Comparison of ENCODE assay signal across 17 mouse cellular contexts in the genomic region with DNA sequence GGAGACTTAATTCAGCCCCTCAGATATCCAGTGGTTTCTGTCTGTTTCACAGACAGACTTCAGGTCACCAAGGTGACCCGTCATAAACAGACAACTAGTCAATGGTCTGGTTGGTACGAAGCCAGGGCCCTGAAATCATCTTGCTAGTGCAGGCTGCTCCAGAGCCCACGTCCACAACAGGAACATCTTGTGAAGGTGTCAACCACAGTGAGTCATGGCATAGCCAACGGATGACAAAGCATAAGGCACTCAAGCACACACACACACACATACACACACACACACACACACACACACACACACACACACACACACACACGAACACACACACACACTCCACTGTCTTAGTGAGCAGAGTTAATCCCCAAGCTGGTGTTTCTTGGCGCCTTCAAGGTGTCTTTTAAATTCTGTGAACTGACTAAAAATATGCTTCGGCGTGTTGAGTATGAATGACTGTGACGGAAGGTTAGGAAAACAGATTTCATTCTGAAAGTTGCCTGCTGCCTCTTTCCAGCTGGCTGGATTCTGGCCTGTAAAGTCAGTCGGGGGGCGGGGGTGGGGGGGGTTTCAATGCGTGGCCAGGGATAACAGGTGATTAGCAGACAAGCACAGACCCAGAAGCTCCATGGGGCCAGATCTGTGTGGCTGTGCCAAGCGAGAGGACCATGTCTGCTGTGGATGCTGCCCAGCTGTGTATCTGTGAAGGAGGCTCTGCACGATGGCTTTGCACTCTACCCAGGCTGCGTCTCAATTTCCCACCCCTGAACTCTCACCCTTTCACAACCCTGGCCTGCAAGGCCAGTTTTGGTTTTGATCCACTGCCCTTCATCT. TPM values are rescaled to one million over a fixed set of nuclear protein-coding genes. Genes with fewer than 3 reads are reported as not detected.
DNase-seq lines count a peak whose midpoint lies in the region; ATAC-seq and TF ChIP-seq lines count a peak whose summit lies in the region.
"Had no signal": no experiment of that assay in that cellular context is flagged by ENCODE, and none has a peak within 500 bp of the region (broad histone marks: within the 10 kb centered on the region; RNA-seq: fewer than 3 reads in every experiment).

No protein-coding gene starts in this region.

- peaks cover 20% of the 10 kb centered on the region for H3K27me3 ChIP-seq in C2C12 (ENCODE audit: control insufficient read depth, insufficient read depth, insufficient read length)

- no peaks in the 10 kb centered on the region for H3K36me3 ChIP-seq in C2C12 (ENCODE audit: control insufficient read depth, insufficient read depth)
- H3K36me3 ChIP-seq: embryonic facial prominence, embryonic 10.5 days; limb, embryonic 15.5 days had no signal

- ATAC-seq in granulocyte monocyte progenitor cell, adult 5-6 weeks (replicated peaks; ENCODE audit: poor library complexity, severe bottlenecking) = peak; percentile 7; the same call in 1 of the 2 replicates
- ATAC-seq: hindbrain, postnatal 0 days had no signal

- H3K79me3 ChIP-seq in C2C12 (ENCODE audit: low read depth) = no peaks in the 10 kb centered on the region

- H3K4me3 ChIP-seq in layer of hippocampus, adult 2 months = no peak overlapping the region
- H3K4me3 ChIP-seq in C2C12 (ENCODE audit: insufficient read depth, poor library complexity, severe bottlenecking) = no peak overlapping the region
- H3K4me3 ChIP-seq: limb, embryonic 15.5 days had no signal

- no peak for DNase-seq in layer of hippocampus, adult 2 months (ENCODE audit: low spot score in 2 of 2)
- DNase-seq in layer of hippocampus, postnatal 36 days = no peak
- peak; percentile 49 to 66 for DNase-seq in right cerebral cortex, postnatal 10 days (ENCODE audit: low spot score in 2 of 2)
- DNase-seq in adrenal gland, postnatal 10 days = no peak
- no peak for DNase-seq in adrenal gland, postnatal 14 days
- DNase-seq in spleen, adult 18-20 months = no peak
- DNase-seq: adrenal gland, adult 8-10 months; cerebellum, postnatal 14 days; heart, postnatal 14 days; lung, adult 18-20 months; thymus, adult 18-20 months had no signal

- H3ac ChIP-seq in C2C12 (ENCODE audit: control insufficient read depth, insufficient read length, low read depth) = no peak overlapping the region

- H3K27ac ChIP-seq in layer of hippocampus, adult 2 months = peak overlapping the region; percentile 15; the same call in 1 of the 2 replicates
- H3K27ac ChIP-seq: embryonic facial prominence, embryonic 10.5 days; kidney, postnatal 0 days; limb, embryonic 15.5 days had no signal

- H3K79me2 ChIP-seq in C2C12 (ENCODE audit: control insufficient read depth, insufficient read depth) = no peaks in the 10 kb centered on the region

- no peak for TF ChIP-seq CTCF in layer of hippocampus, adult 2 months (conservative IDR thresholded peaks at IDR 0.05)
- TF ChIP-seq CTCF in C2C12 (IDR thresholded peaks at IDR 0.05; ENCODE audit: control insufficient read depth, insufficient read depth, insufficient read length) = no peak

TF ChIP-seq in C2C12, 6 proteins besides CTCF, POLR2A, EP300 and RAD21:
- TF ChIP-seq CEBPB (IDR thresholded peaks at IDR 0.05; ENCODE audit: low read depth) (no peak), FOSL1 (IDR thresholded peaks at IDR 0.05; ENCODE audit: insufficient read depth, low read length, poor library complexity, severe bottlenecking) (peak; percentile 29), MYOD1 (IDR thresholded peaks at IDR 0.05; ENCODE audit: control insufficient read depth, insufficient read length, low read depth) (no peak)
TF ChIP-seq in C2C12: peak in this region for 1.

RNA-seq across cellular contexts. Expression of gene Spns2, which starts 1.6 kb away (rescaled TPM):
- 100 to 1,000 TPM; 101 to 105 TPM for total RNA-seq in layer of hippocampus, adult 2 months (2021)
- total RNA-seq in layer of hippocampus, postnatal 36 days (2021) = 100 to 1,000 TPM in 1 of 2 experiments, 10 to 100 TPM in 1; 91.4 to 129 TPM
- polyA plus RNA-seq in C2C12 (2012; fragmentation: generic; extraction: Trizol) = 0.37 TPM
- total RNA-seq in granulocyte monocyte progenitor cell, adult 5-6 weeks (2014; fragmentation: Nextera tagmentation) = 27.1 and 41.2 TPM in 2 replicates
- total RNA-seq in granulocyte monocyte progenitor cell, adult 5-6 weeks (2017) = 5.6 TPM in 2 replicates
- 10 to 100 TPM; 11.6 to 11.7 TPM for total RNA-seq in adrenal gland, postnatal 10 days (2021)
- 6.9 and 13.1 TPM in 2 replicates for total RNA-seq in adrenal gland, postnatal 14 days (2021)

RNA-seq across cellular contexts. Expression of gene Mybbp1a, which starts 50.2 kb away (rescaled TPM):
- total RNA-seq in layer of hippocampus, adult 2 months (2021) = 10 to 100 TPM; 55.7 to 56.2 TPM
- total RNA-seq in layer of hippocampus, postnatal 36 days (2021) = 10 to 100 TPM; 51.3 to 52.2 TPM
- polyA plus RNA-seq in C2C12 (2012; fragmentation: generic; extraction: Trizol) = 230 TPM
- 172 and 173 TPM in 2 replicates for total RNA-seq in granulocyte monocyte progenitor cell, adult 5-6 weeks (2014; fragmentation: Nextera tagmentation)
- total RNA-seq in granulocyte monocyte progenitor cell, adult 5-6 weeks (2017) = 132 and 239 TPM in 2 replicates
- total RNA-seq in adrenal gland, postnatal 10 days (2021) = 10 to 100 TPM; 77.5 to 84.6 TPM
- total RNA-seq in adrenal gland, postnatal 14 days (2021) = 85.6 and 101 TPM in 2 replicates

RNA-seq across cellular contexts. Expression of gene Ggt6, which starts 56.0 kb away (rescaled TPM):
- total RNA-seq in layer of hippocampus, adult 2 months (2021) = not detected
- total RNA-seq in layer of hippocampus, postnatal 36 days (2021) = not detected
- polyA plus RNA-seq in C2C12 (2012; fragmentation: generic; extraction: Trizol) = not detected
- not detected in 2 replicates for total RNA-seq in granulocyte monocyte progenitor cell, adult 5-6 weeks (2014; fragmentation: Nextera tagmentation)
- total RNA-seq in granulocyte monocyte progenitor cell, adult 5-6 weeks (2017) = not detected in 2 replicates
- 1 to 10 TPM; 2.7 to 3.5 TPM for total RNA-seq in adrenal gland, postnatal 10 days (2021)
- total RNA-seq in adrenal gland, postnatal 14 days (2021) = 1.7 and 2.8 TPM in 2 replicates
- total RNA-seq: hindbrain, postnatal 0 days had no signal
- polyA plus RNA-seq: hindbrain, postnatal 0 days had no signal

RNA-seq across cellular contexts. Expression of gene Spns3, which starts 59.0 kb away (rescaled TPM):
- total RNA-seq in layer of hippocampus, adult 2 months (2021) = under 1 TPM; 0.13 to 0.47 TPM
- under 1 TPM; 0.25 to 0.30 TPM for total RNA-seq in layer of hippocampus, postnatal 36 days (2021)
- not detected for polyA plus RNA-seq in C2C12 (2012; fragmentation: generic; extraction: Trizol)
- 32.1 and 46.2 TPM in 2 replicates for total RNA-seq in granulocyte monocyte progenitor cell, adult 5-6 weeks (2014; fragmentation: Nextera tagmentation)
- 21.8 and 23.0 TPM in 2 replicates for total RNA-seq in granulocyte monocyte progenitor cell, adult 5-6 weeks (2017)
- under 1 TPM; 0.21 to 0.55 TPM for total RNA-seq in adrenal gland, postnatal 10 days (2021)
- 0.15 and 0.49 TPM in 2 replicates for total RNA-seq in adrenal gland, postnatal 14 days (2021)

Comparison
In these comparisons a context has a peak if more than half of its experiments do, and no peak if none do; other contexts are left out.
1. DNase-seq: peak in right cerebral cortex, postnatal 10 days (2 of 2); none in layer of hippocampus, adult 2 months (0 of 2), layer of hippocampus, postnatal 36 days (0 of 2), adrenal gland, postnatal 10 days (single experiment), adrenal gland, postnatal 14 days (single experiment) and spleen, adult 18-20 months (0 of 2).